Mouse (Mus musculus) embryo, embryonic 11.5 days (tissue): ENCODE results near the gene Btbd35f1.
"Not testable (repeated sequence)": the region's sequence is repeated elsewhere in the genome, so short reads cannot be mapped to it uniquely, and the experiment has no call there.

Experiments used
- DNase-seq: peaks from one replicate; pipeline ENCODE4 v3.0.0-alpha.2; 2012; ENCODE audit warnings: low read depth, low spot score

Gene Btbd35f1

DNA sequence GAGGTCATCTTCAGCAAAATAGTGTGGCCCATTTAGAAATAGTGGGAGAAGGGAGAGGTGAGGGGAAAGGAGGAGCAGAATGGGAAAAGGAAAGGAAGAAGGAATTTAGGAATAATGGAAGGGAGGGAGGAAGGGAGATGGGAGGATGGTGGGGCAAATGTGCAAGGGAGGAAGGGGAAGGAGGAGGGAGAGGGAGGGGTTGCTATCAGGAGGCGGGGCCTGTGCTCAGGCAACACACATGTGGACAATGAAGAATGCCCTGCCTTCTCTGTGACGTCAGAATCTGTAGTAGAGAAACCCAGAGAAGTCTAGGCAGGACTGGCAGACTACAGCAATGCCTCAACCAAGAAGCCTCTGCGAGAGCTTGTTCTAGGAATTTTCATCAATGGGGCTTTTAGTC is at the start of gene Btbd35f1:
TSS of gene Btbd35f1 (plus strand) at position 301 of the 400 bp plus-strand sequence.
- not testable (repeated sequence) for DNase-seq

DNA sequence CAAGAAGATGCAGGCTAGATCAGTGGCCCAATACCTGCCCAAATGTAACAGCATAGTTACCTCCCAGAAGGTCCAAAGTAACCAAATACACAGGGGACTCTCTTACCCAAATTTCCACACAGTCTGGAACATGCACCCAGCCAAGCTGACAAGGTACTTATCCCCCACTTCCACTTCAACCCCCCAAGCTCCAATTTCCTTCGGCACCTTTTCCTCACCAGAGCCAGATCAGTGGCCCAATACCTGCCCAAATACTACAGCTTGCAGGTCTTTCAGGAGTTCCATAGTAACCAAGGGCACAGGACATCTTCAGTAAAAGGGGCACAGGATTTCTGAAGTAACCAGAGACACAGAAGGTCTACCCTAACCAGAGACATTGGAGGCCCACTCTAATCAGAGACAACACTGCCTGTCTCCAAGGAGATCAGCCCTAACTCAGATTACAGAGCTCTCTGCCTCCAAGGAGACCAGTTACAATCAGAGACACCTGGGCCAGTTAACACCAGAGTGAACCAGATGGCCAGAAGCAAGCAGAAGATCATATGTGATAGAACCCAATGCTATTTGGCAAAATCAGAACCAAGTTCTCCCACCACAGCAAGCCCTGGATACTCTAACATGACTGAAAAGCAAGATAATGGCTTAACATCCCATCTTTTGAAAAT is 31.2 kb downstream of the Btbd35f1 start:
- not testable (repeated sequence) for DNase-seq

DNA sequence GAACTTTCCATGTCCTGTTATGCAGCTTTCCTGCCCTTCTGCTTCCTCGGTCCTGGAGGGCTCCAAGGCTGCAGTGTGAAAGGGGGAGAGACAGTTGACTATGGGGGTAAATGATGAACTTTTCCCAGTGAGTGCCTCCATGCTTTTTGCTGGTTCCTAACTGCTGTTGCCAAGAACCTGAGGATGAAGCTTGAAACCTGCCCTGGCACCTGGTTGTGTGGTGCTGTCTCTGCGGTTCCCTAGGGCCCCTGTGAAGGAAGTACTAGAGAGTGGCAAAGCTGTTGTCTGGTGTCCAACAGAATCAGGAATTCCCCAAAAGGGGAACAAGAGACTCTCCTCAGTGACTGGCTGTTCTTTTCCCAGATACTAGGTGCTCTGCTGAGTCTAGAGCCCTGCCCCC is 41.2 kb downstream of the Btbd35f1 start:
- not testable (repeated sequence) for DNase-seq

DNA sequence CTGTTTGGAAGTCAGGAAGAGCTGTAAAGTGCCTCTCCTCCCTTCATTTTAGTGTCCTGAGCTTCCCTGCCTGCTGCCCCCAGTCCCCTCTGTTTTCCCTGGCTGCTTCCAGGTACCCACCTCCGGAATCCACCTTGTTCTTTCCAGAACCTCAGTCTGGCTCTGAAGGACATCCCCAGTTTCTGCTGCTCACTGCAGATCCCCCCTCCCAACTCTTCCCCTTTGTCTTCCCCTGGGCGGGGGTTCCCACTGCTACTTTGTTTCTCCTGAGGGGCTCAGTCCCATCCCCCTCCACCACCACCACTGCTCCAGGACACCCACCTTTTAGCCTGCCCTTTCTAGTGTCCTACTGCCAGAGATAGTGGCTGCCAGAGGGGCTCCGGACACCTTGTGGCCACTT is 41.6 kb downstream of the Btbd35f1 start:
- not testable (repeated sequence) for DNase-seq
